Mouse (Mus musculus) brain, adult 10 weeks (tissue): ENCODE data around the gene 2310046K23Rik. TPM values are rescaled to one million over a fixed set of nuclear protein-coding genes. Genes with fewer than 3 reads are reported as not detected.

Experiments used
- polyA plus RNA-seq: library from polyadenylated mRNA; stranded (reverse); fragments of 350-450 nt; fragmentation: Illumina TruSeq; extraction: RNeasy Lipid Tissue Mini Kit (QIAGEN cat#74804); gene quantifications from one replicate; pipeline ENCODE4 v1.2.3, GENCODE M21; 2015; ENCODE audit warnings: low read depth, low replicate concordance

2310046K23Rik gene
- polyA plus RNA-seq = not detected

DNA sequence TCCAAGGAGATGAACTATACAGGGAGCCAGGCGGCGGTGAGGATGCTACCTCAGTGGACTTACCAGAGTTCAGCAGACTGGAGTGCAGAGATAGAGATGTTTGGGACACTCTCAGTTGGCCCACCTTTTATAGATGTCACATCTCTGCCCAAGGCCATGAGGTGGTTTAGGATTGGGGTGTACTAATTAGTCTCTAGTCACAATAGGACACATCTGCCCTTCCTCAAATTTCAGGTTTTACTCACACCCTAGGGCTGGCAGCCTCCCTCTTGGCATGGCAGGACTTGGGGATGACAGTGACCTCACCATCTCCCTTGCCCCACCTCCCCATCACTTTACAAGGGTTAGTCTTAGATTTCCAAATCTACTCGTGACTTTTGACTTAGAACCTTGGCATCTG, at the start of gene 2310046K23Rik:
2310046K23Rik (minus strand) TSS at position 101 of the 400 bp plus-strand sequence.

GRCm38 (mm10) chr3:92573449-92574041, 39.2 kb upstream of the 2310046K23Rik start, which contains the start of gene Ivl:
TSS of gene Ivl (minus strand) at chr3:92573735.

GRCm38 (mm10) chr3:92500393-92500792, 33.9 kb downstream of the 2310046K23Rik start, which contains the start of gene Sprr4:
TSS of gene Sprr4 (minus strand) at chr3:92500493.

DNA sequence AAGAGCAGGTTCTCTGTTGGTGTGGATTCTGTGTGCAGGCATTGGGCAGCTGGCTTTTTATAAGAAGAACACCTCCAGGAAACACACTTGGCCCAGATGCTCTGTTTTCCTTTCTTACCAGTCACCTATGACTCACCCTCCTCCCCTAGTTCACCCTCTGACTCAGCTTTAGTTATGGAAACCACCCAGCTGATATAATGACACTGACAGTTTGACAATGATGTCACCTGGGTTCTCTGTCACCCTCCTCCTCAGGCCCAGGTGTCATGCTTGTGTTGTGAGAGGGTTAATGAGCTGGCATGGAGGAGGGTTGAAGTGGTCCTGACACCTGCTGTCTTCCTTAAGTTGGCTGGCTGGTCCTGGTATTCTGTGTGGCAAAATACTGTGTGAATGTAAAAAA, 48.4 kb downstream of the 2310046K23Rik start, which contains the start of gene Sprr1a:
Sprr1a (minus strand) TSS at position 33 of the 400 bp plus-strand sequence.

Other genes starting within 250 kb of the 2310046K23Rik start
- not detected for gene Sprr2a3, start 249.1 kb downstream of the 2310046K23Rik start, polyA plus RNA-seq
- not detected for gene Sprr2b, start 217.9 kb downstream of the 2310046K23Rik start, polyA plus RNA-seq
- not detected for gene Sprr2d, start 195.4 kb downstream of the 2310046K23Rik start, polyA plus RNA-seq
- gene Sprr2e, start 182.4 kb downstream of the 2310046K23Rik start, polyA plus RNA-seq = not detected
- not detected for gene Sprr2f, start 169.3 kb downstream of the 2310046K23Rik start, polyA plus RNA-seq
- not detected for gene Sprr2h, start 148.8 kb downstream of the 2310046K23Rik start, polyA plus RNA-seq
- gene Sprr2i, start 126.5 kb downstream of the 2310046K23Rik start, polyA plus RNA-seq = not detected
- not detected for gene Sprr2j-ps, start 116.4 kb downstream of the 2310046K23Rik start, polyA plus RNA-seq
- 4.1 TPM for gene Gm9774, start 105.1 kb downstream of the 2310046K23Rik start, polyA plus RNA-seq
- gene Sprr2k, start 101.9 kb downstream of the 2310046K23Rik start, polyA plus RNA-seq = not detected
- not detected for gene Sprr1b, start 95.7 kb downstream of the 2310046K23Rik start, polyA plus RNA-seq
- not detected for gene Sprr3, start 75.8 kb downstream of the 2310046K23Rik start, polyA plus RNA-seq
- not detected for gene Sprr1a, start 48.6 kb downstream of the 2310046K23Rik start, polyA plus RNA-seq
- gene Sprr4, start 34.0 kb downstream of the 2310046K23Rik start, polyA plus RNA-seq = not detected
- gene Ivl, start 39.2 kb upstream of the 2310046K23Rik start, polyA plus RNA-seq = not detected
- gene Smcp, start 54.5 kb upstream of the 2310046K23Rik start, polyA plus RNA-seq = not detected
- gene 2210017I01Rik, start 73.0 kb upstream of the 2310046K23Rik start, polyA plus RNA-seq = not detected
- not detected for gene Lce6a, start 87.1 kb upstream of the 2310046K23Rik start, polyA plus RNA-seq
- gene Lce1a1, start 113.8 kb upstream of the 2310046K23Rik start, polyA plus RNA-seq = not detected
- gene Lce1b, start 122.4 kb upstream of the 2310046K23Rik start, polyA plus RNA-seq = not detected
- not detected for gene Lce1a2, start 135.8 kb upstream of the 2310046K23Rik start, polyA plus RNA-seq
- gene Lce1c, start 144.7 kb upstream of the 2310046K23Rik start, polyA plus RNA-seq = not detected
- gene Lce1d, start 152.7 kb upstream of the 2310046K23Rik start, polyA plus RNA-seq = not detected
- not detected for gene Lce1e, start 174.6 kb upstream of the 2310046K23Rik start, polyA plus RNA-seq
- not detected for gene Lce1f, start 185.8 kb upstream of the 2310046K23Rik start, polyA plus RNA-seq
- not detected for gene Gm38119, start 204.6 kb upstream of the 2310046K23Rik start, polyA plus RNA-seq
- gene Lce1g, start 217.8 kb upstream of the 2310046K23Rik start, polyA plus RNA-seq = not detected
- gene Lce1h, start 230.6 kb upstream of the 2310046K23Rik start, polyA plus RNA-seq = not detected
- not detected for gene Lce1i, start 244.4 kb upstream of the 2310046K23Rik start, polyA plus RNA-seq